Mouse (Mus musculus): ENCODE results near the gene Itgb5.

The Itgb5 gene

DNA sequence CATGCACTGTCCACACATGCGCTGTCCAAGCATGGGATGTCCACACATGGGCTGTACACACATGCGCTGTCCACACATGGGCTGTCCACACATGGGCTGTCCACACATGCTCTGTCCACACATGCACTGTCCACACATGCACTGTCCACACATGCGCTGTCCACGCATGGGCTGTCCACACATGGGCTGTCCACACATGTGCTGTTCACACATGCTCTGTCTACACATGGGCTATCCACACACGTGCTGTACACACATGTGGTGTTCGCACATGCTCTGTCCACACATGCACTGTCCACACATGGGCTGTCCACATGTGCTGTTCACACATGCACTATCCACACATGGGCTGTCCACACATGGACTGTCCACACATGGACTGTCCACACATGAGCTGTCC lies 154.2 kb downstream of the Itgb5 start:
- H3K27me3 ChIP-seq (ENCODE audit: control insufficient read depth, insufficient read depth, low read length, poor library complexity, severe bottlenecking): no peaks in the 10 kb centered on the region
- no peak for DNase-seq (ENCODE audit: low read depth, low spot score)
- no peaks in the 10 kb centered on the region for H3K36me3 ChIP-seq (ENCODE audit: control insufficient read depth, insufficient read depth, low read length, poor library complexity, severe bottlenecking)

DNA sequence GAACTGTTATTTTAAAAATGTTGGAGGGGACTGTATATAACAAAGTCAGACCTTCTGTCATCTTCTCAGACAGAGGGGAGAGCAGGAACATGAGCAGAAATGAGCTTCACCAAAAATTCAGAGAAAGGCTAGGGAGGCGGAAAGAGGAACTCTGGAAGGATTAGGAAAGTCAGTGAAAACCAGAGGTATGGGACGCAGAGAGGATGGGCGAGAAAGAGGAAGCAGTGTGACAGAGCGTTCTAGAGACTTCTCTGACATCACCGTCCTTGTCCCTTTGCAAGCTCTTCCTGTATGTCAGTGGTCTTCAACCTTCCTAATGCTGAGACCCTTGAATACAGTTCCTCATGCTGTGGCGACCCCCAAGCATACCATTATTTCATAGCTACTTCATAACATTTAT lies 155.9 kb downstream of the Itgb5 start:
- no peaks in the 10 kb centered on the region for H3K27me3 ChIP-seq (ENCODE audit: control insufficient read depth, insufficient read depth, low read length, poor library complexity, severe bottlenecking)
- no peak for DNase-seq (ENCODE audit: low read depth, low spot score)

DNA sequence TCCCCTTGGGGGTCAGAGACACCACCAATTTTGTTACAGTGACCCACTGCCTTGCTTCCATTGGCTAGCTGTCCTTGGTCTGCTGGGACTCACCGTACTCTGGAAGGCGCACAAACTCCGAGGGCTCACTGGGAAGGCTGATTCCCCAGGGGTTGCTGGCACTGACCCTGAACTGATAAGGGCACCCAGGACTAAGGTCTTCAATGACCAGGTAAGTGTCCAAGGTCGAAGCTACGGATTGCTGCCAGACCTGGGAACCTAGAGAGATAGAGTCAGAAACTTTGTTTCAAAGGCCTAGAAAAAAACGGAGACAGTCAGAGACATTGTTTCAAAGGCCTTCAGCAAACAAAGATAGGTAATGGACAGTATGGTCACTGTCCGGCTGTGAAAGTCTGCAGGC lies 157.5 kb downstream of the Itgb5 start:
- H3K27me3 ChIP-seq (ENCODE audit: control insufficient read depth, insufficient read depth, low read length, poor library complexity, severe bottlenecking): no peaks in the 10 kb centered on the region
- no peaks in the 10 kb centered on the region for H3K36me3 ChIP-seq (ENCODE audit: control insufficient read depth, insufficient read depth, low read length, poor library complexity, severe bottlenecking)
- no peak for DNase-seq (ENCODE audit: low read depth, low spot score)

More for the DNA sequence above, 155.9 kb downstream of the Itgb5 start:
- H3K36me3 ChIP-seq (ENCODE audit: control insufficient read depth, insufficient read depth, low read length, poor library complexity, severe bottlenecking): no peaks in the 10 kb centered on the region

DNA sequence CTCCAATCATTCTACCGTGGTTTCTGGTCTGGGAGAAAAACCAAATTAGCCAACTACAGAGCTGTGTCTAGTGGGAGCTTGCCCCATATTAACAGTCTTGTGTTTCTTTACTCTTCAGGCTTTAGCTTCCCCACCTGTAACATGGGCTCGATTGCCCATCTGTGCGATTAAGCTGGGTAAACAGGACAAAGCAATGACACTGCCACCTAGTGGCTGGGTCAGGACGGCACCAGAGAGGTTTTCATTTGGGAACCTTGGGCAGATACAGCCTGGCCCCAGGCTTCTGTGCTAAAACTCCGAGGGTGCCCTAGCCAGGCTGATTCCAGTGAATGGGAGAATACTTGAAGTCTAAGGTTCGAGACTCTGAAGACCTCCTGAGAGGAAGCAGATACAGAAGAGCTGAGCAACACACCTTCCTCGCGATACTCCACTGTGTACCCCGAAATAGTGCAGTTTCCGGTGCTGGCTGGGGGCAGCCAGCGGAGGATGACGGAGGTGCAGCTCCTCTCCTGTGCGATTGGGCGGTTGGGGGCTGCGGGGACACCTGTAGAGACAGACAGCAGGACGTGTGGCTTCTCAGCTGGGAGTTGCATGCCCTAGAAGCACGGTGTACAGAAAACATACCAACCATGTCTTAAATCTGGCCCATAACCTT lies 159.0 kb downstream of the Itgb5 start:
- Histone ChIP-seq H3K36me3 (ENCODE audit: control insufficient read depth, insufficient read depth, low read length, poor library complexity, severe bottlenecking) (no peaks in the 10 kb centered on the region), H3K27me3 (ENCODE audit: control insufficient read depth, insufficient read depth, low read length, poor library complexity, severe bottlenecking) (no peaks in the 10 kb centered on the region)
- peak; percentile 82 for DNase-seq (ENCODE audit: low read depth, low spot score)

DNA sequence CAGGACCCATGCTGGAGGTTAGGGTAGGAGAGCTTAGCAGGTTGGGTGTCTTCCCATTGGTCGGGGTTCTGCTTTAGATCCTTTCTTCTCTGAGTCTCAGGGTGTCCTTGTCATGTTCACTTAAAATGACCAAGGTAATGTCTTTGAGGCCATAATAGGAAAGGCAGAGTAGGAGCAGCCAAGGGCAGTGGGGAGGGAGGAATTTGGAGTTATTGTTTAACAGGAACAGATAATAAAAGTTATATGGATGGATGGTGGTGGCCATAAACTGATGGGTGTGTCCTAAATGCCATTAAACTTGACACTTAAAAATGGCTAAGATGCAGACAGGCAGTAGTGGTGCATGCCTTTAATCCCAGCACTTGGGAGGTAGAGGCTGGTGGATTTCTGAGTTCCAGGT lies 159.6 kb downstream of the Itgb5 start:
- DNase-seq (ENCODE audit: low read depth, low spot score): no peak
- Histone ChIP-seq H3K36me3 (ENCODE audit: control insufficient read depth, insufficient read depth, low read length, poor library complexity, severe bottlenecking) (no peaks in the 10 kb centered on the region), H3K27me3 (ENCODE audit: control insufficient read depth, insufficient read depth, low read length, poor library complexity, severe bottlenecking) (no peaks in the 10 kb centered on the region)

DNA sequence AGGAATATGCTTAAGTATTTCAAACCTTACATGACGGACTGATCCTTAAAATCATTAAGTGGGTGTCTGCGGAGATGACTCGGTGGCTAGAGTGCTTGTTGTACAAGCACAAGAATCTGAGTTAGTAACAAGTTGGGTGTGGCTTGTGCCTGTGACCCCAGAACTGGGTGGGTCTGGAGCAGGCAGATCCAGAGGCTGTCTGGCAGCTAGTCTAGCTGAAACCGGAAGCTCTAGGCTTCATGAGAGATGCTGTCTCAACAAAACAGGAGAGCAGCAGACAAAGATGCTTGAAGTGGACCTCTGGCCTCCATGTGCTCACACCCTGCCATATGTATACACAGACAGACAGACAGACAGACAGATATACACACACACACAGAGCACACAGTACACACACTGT lies 161.2 kb downstream of the Itgb5 start:
- no peaks in the 10 kb centered on the region for H3K27me3 ChIP-seq (ENCODE audit: control insufficient read depth, insufficient read depth, low read length, poor library complexity, severe bottlenecking)
- no peak for DNase-seq (ENCODE audit: low read depth, low spot score)
- H3K36me3 ChIP-seq (ENCODE audit: control insufficient read depth, insufficient read depth, low read length, poor library complexity, severe bottlenecking): no peaks in the 10 kb centered on the region

DNA sequence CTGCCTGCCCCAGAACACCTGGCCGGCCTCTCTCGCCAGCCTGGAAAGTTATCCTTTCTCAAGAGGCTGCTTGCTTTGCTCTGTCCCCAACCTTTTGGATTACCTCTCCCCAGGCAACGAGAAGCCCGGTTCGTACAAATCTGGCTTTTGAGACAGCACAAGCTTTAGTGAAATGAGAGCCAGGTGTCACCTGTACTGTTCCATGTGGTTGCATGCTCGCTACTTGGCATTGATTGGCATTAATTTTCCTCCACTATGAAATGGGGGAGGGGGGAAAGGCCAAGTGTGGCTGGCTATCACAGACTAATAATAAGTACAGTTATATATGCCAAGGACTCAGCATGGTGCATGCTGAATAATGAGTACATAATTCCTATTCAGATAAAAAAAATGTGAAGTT lies 164.9 kb downstream of the Itgb5 start:
- no peaks in the 10 kb centered on the region for H3K27me3 ChIP-seq (ENCODE audit: control insufficient read depth, insufficient read depth, low read length, poor library complexity, severe bottlenecking)
- H3K36me3 ChIP-seq (ENCODE audit: control insufficient read depth, insufficient read depth, low read length, poor library complexity, severe bottlenecking): no peaks in the 10 kb centered on the region
- DNase-seq (ENCODE audit: low read depth, low spot score): no peak

DNA sequence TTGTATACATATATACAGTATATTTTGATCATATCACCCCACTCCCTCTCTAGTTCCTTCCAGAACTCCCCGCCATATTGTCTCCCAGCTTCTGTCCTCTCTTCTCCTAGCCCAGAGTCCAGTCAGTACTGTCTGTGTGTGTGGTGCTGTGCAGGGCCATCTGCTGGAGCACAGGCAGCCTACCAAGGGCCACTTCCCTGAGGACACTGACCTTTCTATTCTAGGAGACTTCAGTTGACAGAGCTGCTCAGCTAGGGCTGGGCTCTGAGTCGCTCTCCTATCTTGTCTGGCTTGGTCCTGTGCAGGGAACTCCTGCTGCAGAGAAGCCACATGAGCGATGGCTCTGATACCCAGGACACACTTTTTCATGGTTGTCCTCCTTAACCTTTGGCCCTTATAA lies 166.0 kb downstream of the Itgb5 start:
- DNase-seq (ENCODE audit: low read depth, low spot score): no peak
- Histone ChIP-seq H3K36me3 (ENCODE audit: control insufficient read depth, insufficient read depth, low read length, poor library complexity, severe bottlenecking) (no peaks in the 10 kb centered on the region), H3K27me3 (ENCODE audit: control insufficient read depth, insufficient read depth, low read length, poor library complexity, severe bottlenecking) (no peaks in the 10 kb centered on the region)

DNA sequence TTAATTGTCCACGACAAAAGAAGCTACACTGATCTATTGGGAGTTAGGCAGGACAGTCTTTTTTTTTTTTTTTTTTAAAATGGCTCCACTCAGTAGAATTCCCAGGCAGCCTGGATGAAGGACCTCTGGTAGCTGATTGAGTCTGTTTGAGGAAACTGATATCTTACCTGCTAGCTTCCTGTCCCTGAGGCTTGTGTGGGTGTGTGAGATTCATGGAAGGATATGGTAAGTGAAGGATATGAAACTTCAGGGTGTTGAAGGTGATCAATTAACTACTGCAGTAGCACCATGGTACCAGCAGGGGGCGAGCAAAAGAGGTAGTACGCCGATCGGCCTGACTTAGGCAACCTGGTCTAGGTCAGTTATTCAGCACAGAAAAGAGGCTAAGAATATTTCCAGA lies 166.6 kb downstream of the Itgb5 start:
- Histone ChIP-seq H3K27me3 (ENCODE audit: control insufficient read depth, insufficient read depth, low read length, poor library complexity, severe bottlenecking) (no peaks in the 10 kb centered on the region), H3K36me3 (ENCODE audit: control insufficient read depth, insufficient read depth, low read length, poor library complexity, severe bottlenecking) (no peaks in the 10 kb centered on the region)
- peak; percentile 85 for DNase-seq (ENCODE audit: low read depth, low spot score)

DNA sequence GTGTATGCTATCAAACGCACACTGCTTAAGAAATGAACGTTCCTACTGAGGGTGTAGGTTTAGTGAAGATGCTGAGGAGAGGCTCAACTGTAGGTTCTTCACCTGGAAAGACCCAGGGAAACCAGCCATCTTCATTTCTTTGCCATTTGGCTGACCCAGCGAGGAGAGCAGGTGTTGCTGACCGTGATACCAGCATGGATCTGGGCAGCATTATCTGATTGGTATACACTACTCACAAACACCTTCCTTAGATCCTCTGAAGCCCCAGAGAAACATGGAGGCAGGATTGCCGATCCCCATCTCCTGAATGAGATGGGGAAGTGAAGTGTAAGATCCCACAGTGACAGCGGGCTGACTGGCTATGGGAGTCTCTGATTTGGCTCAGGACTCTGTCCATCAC lies 168.5 kb downstream of the Itgb5 start:
- no peak for DNase-seq (ENCODE audit: low read depth, low spot score)
- Histone ChIP-seq H3K27me3 (ENCODE audit: control insufficient read depth, insufficient read depth, low read length, poor library complexity, severe bottlenecking) (no peaks in the 10 kb centered on the region), H3K36me3 (ENCODE audit: control insufficient read depth, insufficient read depth, low read length, poor library complexity, severe bottlenecking) (no peaks in the 10 kb centered on the region)
